Mouse (Mus musculus) heart, embryonic 10.5 days (tissue): ENCODE measurements around the gene Sox14. TPM values are rescaled to one million over a fixed set of nuclear protein-coding genes. Genes with fewer than 3 reads are reported as not detected.

Experiments
- DNase-seq: peaks from one replicate; pipeline ENCODE4 v3.0.0-alpha.2; 2017; ENCODE audit warnings: low spot score
- H3K27ac ChIP-seq: fragments of 300-500 bp; sonication (generic); 2 replicates; pipeline ENCODE4 v1.5.1; 2016; ENCODE audit warnings: mild to moderate bottlenecking
- H3K27me3 ChIP-seq: fragments of 300-500 bp; sonication (generic); 2 replicates; pipeline ENCODE4 v1.6.1; 2016; ENCODE audit warnings: mild to moderate bottlenecking; ENCODE audit not compliant: poor library complexity, insufficient read depth, severe bottlenecking
- H3K36me3 ChIP-seq: fragments of 300-500 bp; sonication (generic); 2 replicates; pipeline ENCODE4 v1.6.1; 2016; ENCODE audit warnings: mild to moderate bottlenecking, moderate library complexity
- H3K4me1 ChIP-seq: fragments of 300-500 bp; sonication (generic); 2 replicates; pipeline ENCODE4 v1.6.1; 2016; ENCODE audit warnings: mild to moderate bottlenecking
- H3K4me3 ChIP-seq: fragments of 300-500 bp; sonication (generic); 2 replicates; pipeline ENCODE4 v1.5.1; 2016; ENCODE audit warnings: mild to moderate bottlenecking, moderate library complexity
- H3K9me3 ChIP-seq: fragments of 300-500 bp; sonication (generic); 2 replicates; pipeline ENCODE4 v1.6.1; 2016; ENCODE audit warnings: mild to moderate bottlenecking, moderate library complexity
- WGBS: fragments of 180-500 bp; shearing (Covaris S2); methylation state at CpG from one replicate; pipeline ENCODE4 v1.1.7; 2016; 5-methylcytosine and 5-hydroxymethylcytosine counted together
- polyA plus RNA-seq: library from polyadenylated mRNA; unstranded; fragments of >200 nt; fragmentation: Nextera tagmentation; extraction: Ambion mirVana; gene quantifications from 2 replicates; pipeline ENCODE4 v1.2.1, GENCODE M21; 2016

The Sox14 gene
- polyA plus RNA-seq, 1 experiment from 2014 or later: 0.18 TPM

DNA sequence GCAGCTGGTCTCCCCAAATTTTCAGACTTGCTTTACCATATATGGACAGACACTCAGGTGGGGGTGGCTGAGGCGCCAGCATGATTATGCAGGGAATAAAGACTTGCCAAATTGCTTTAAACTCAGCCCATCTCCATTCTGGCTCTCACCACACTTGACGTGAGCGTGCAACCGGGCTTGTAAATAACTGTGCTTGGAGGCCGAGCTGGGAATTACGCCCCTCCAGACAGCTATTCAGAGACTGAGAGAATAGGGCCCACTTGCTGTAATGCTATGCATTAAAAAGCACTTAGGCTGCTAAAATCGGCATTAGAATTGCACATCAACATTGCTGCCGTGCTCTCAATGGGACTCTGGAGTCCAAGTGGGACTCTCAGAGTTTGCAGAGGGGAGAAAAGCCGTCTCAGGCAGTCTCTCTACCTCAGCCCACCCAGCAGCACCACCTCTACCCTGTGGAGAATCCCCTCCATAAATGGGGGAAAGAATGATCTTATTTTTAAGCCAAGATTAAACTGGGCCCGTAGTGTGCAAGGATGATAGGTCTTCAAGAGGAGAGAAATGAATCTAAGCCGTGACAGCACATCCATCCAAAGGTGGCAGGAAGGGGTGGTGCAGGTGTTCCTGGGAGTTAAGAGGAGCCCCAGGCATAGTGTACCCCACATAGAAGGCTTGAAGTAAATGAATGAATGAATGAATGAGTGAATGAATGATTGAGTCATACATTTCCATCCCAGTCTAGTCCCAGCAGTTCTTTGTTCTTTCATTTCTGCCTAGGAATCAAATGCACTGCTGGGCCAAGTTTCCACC, 40.1 kb downstream of the Sox14 start:
- Histone ChIP-seq H3K36me3 (no peaks in the 10 kb centered on the region), H3K27ac (no peak overlapping the region), H3K9me3 (no peaks in the 10 kb centered on the region), H3K4me1 (no peaks in the 10 kb centered on the region), H3K4me3 (no peak overlapping the region), H3K27me3 (no peaks in the 10 kb centered on the region)
- WGBS: 77% methylated on average over 11 of the region's 11 CpGs
- DNase-seq: no peak

Other genes starting within 250 kb of the Sox14 start
- gene Dzip1l, start 246.7 kb downstream of the Sox14 start, polyA plus RNA-seq: 24.0 and 26.5 TPM in 2 replicates
- 0.20 TPM in 1 of 2 replicates, not detected in the other for gene Cldn18, start 158.9 kb downstream of the Sox14 start, polyA plus RNA-seq